Mouse (Mus musculus) bone marrow, adult 2 months (tissue): ENCODE measurements around the gene Slc31a2. TPM values are rescaled to one million over a fixed set of nuclear protein-coding genes. Genes with fewer than 3 reads are reported as not detected.

ENCODE experiments used
- H3K27ac ChIP-seq: fragments of 200-500 bp; 2 replicates; pipeline ENCODE4 v1.5.1; 2012; ENCODE audit warnings: low read depth, mild to moderate bottlenecking, control low read depth, inconsistent platforms, low read length; ENCODE audit not compliant: control insufficient read depth, poor library complexity, insufficient read depth
- H3K4me1 ChIP-seq: fragments of 200-500 bp; 2 replicates; pipeline ENCODE4 v1.6.1; 2011; ENCODE audit warnings: low read length; ENCODE audit not compliant: control insufficient read depth, insufficient read depth
- H3K4me3 ChIP-seq: fragments of 200-500 bp; replicated peaks from 2 replicates; pipeline ENCODE3; 2011; ENCODE audit warnings: mild to moderate bottlenecking, low read depth, low read length, control low read depth; ENCODE audit not compliant: control insufficient read depth
- CTCF ChIP-seq: fragments of 200-500 bp; IDR thresholded peaks from 2 replicates; pipeline ENCODE4 v1.5.1; 2011; ENCODE audit warnings: low read length, control low read depth; ENCODE audit not compliant: control insufficient read depth, insufficient read depth
- POLR2A ChIP-seq: fragments of 200-500 bp; IDR thresholded peaks from 2 replicates; pipeline ENCODE4 v1.6.1; 2011; ENCODE audit warnings: low read depth, mild to moderate bottlenecking, control low read depth, low read length, borderline replicate concordance; ENCODE audit not compliant: control insufficient read depth
- WGBS: fragments of 180-500 bp; shearing (Covaris S2); methylation state at CpG from one replicate; pipeline ENCODE4 v1.1.7; 2018; 5-methylcytosine and 5-hydroxymethylcytosine counted together
- polyA plus RNA-seq: library from polyadenylated mRNA; stranded (reverse); fragments of >200 nt; gene quantifications from 2 replicates; pipeline ENCODE4 v1.2.4, GENCODE M21; 2011; ENCODE audit warnings: low replicate concordance; ENCODE audit not compliant: missing spikeins, insufficient read depth, insufficient read length

Slc31a2 gene
- polyA plus RNA-seq, 1 experiment: 13.3 TPM

GRCm38 (mm10) chr4:62297280-62298130, 35.1 kb downstream of the Slc31a2 start:
- H3K4me1 ChIP-seq: peaks cover 3% of the 10 kb centered on the region; the same call in 1 of the 2 replicates
- TF ChIP-seq POLR2A (no peak), CTCF (no peak)
- no peak overlapping the region for H3K4me3 ChIP-seq
- no peak overlapping the region for H3K27ac ChIP-seq
- 76% methylated on average over 3 of the region's 3 CpGs for WGBS

GRCm38 (mm10) chr4:62300001-62300400, 37.6 kb downstream of the Slc31a2 start:
- TF ChIP-seq CTCF (no peak), POLR2A (no peak)
- WGBS: 88% methylated on average over 2 of the region's 2 CpGs

GRCm38 (mm10) chr4:62302795-62303194, 40.4 kb downstream of the Slc31a2 start:
- TF ChIP-seq POLR2A (no peak), CTCF (no peak)
- peaks cover 3% of the 10 kb centered on the region; the same call in 1 of the 2 replicates for H3K4me1 ChIP-seq
- WGBS: 80% methylated on average over 2 of the region's 2 CpGs
- H3K4me3 ChIP-seq: no peak overlapping the region
- no peak overlapping the region for H3K27ac ChIP-seq

More at GRCm38 (mm10) chr4:62300001-62300400, 37.6 kb downstream of the Slc31a2 start:
- Histone ChIP-seq H3K4me1 (peaks cover 3% of the 10 kb centered on the region; the same call in 1 of the 2 replicates), H3K27ac (no peak overlapping the region), H3K4me3 (no peak overlapping the region)

GRCm38 (mm10) chr4:62303288-62303687, 40.9 kb downstream of the Slc31a2 start:
- Histone ChIP-seq H3K4me1 (peaks cover 3% of the 10 kb centered on the region; the same call in 1 of the 2 replicates), H3K4me3 (no peak overlapping the region), H3K27ac (no peak overlapping the region)
- 90% methylated on average over 1 of the region's 1 CpGs for WGBS
- no peak for TF ChIP-seq CTCF
- TF ChIP-seq POLR2A: no peak

- Histone ChIP-seq H3K4me3 (no peak overlapping the region), H3K27ac (no peak overlapping the region), H3K4me1 (no peaks in the 10 kb centered on the region; the same call in 1 of the 2 replicates)
- 93% methylated on average over 1 of the region's 1 CpGs for WGBS
- TF ChIP-seq CTCF (no peak), POLR2A (no peak)
Measured at GRCm38 (mm10) chr4:62306301-62306700, 43.9 kb downstream of the Slc31a2 start.

- no peak for TF ChIP-seq POLR2A
- TF ChIP-seq CTCF: no peak
- no peaks in the 10 kb centered on the region; the same call in 1 of the 2 replicates for H3K4me1 ChIP-seq
- no peak overlapping the region for H3K27ac ChIP-seq
- H3K4me3 ChIP-seq: no peak overlapping the region
- WGBS: 90% methylated on average over 4 of the region's 4 CpGs
Measured at GRCm38 (mm10) chr4:62306840-62307239, 44.5 kb downstream of the Slc31a2 start.

GRCm38 (mm10) chr4:62308406-62308805, 46.0 kb downstream of the Slc31a2 start:
- H3K27ac ChIP-seq: no peak overlapping the region
- H3K4me3 ChIP-seq: no peak overlapping the region
- peaks cover 2% of the 10 kb centered on the region; the same call in 1 of the 2 replicates for H3K4me1 ChIP-seq
- TF ChIP-seq CTCF (no peak), POLR2A (no peak)

- no peak overlapping the region for H3K4me3 ChIP-seq
- H3K27ac ChIP-seq: no peak overlapping the region
- H3K4me1 ChIP-seq: peaks cover 8% of the 10 kb centered on the region
- 73% methylated on average over 2 of the region's 2 CpGs for WGBS
- TF ChIP-seq POLR2A (no peak), CTCF (no peak)
Measured at GRCm38 (mm10) chr4:62312821-62313220, 50.5 kb downstream of the Slc31a2 start.
